Mouse (Mus musculus) lung, adult 2 months (tissue): ENCODE data around the gene Tmem256.

Experiments used
- CTCF ChIP-seq: fragments of 200-500 bp; IDR thresholded peaks from 2 replicates; pipeline ENCODE4 v1.5.1; 2011; ENCODE audit warnings: mild to moderate bottlenecking, low read length, control low read depth; ENCODE audit not compliant: insufficient read depth
- POLR2A ChIP-seq: fragments of 200-500 bp; IDR thresholded peaks from 2 replicates; pipeline ENCODE4 v1.6.1; 2011; ENCODE audit warnings: low read depth, mild to moderate bottlenecking, control low read depth, low read length, borderline replicate concordance; ENCODE audit errors: extremely low read depth

DNA sequence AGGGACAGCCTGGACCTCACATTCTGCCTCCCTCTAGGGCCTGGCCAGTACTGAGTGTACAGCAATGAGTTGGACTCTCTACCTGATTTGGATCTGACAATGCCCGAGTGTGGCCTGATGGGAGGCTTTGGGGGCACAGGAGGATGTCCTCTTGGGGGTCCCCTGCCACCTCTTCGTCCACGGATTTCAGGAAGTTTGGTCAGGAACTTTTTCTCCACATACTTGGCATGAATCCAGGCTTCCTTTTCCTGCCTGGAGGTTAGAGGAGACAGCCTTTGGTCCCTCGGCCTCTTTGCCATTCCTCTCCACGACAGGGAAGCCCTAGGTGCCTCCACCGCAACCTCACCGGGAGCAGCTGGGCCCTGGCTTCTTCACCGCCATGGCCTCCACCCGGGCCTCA lies 45.9 kb downstream of the Tmem256 start:
- no peak for TF ChIP-seq POLR2A
- no peak for TF ChIP-seq CTCF
